Mouse (Mus musculus): ENCODE measurements at regions not wholly inside any gene's neighbourhood (a gene's known extent, or its start where the extent isn't known, plus 50 kb on each side); places are given as distances from the start of the nearest gene placed in this dataset.
"Not testable (repeated sequence)": the region's sequence is repeated elsewhere in the genome, so short reads cannot be mapped to it uniquely, and the experiment has no call there.

DNA sequence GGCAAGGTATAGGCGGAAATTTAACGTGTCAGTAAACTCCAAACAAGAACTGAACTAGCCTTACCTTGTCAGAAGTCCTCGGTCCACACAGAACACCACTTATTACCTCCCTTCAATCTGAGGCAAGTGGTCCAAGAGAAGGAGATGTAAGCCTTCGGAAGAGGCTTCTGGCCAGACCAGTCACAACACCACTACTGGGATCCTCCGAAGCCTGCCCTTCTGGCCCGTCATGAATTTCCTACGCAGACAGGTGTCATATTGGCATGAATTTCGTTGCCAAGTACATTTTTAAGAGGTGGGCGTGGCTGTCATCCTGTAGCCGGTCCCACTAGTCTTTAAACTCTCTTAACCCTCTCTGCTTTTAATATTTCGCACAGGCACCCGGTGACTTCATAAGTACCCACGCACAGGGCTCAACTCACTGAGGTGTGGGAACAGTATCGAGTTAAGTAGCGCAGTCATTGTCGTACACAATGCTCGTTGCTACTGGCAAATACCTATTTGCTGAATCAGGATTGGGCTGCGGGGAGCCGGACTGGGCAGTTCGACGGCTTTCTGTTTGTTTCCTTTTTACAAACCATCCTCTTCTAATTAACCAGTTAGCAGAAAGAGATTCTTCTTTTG, 86.7 kb upstream of the Adgrl2 start:
- Histone ChIP-seq H3K27me3 (no peaks in the 10 kb centered on the region), H3K4me1 (peaks cover 15% of the 10 kb centered on the region), H3K4me3 (0 out of 2 replicates have a peak overlapping the region, but pooled peaks have one; percentile 5), H3K36me3 (no peaks in the 10 kb centered on the region), H3K9ac (no peak overlapping the region), H3K4me2 (0 out of 2 replicates have a peak overlapping the region, but pooled peaks have one; percentile 2), H3K27ac (no peak overlapping the region), H3K9me3 (no peaks in the 10 kb centered on the region)
- ATAC-seq (ENCODE audit: insufficient number of reproducible peaks, low FRiP score, low TSS enrichment, low read depth) = no peak
- 35% methylated on average over 21 of the region's 21 CpGs for WGBS

DNA sequence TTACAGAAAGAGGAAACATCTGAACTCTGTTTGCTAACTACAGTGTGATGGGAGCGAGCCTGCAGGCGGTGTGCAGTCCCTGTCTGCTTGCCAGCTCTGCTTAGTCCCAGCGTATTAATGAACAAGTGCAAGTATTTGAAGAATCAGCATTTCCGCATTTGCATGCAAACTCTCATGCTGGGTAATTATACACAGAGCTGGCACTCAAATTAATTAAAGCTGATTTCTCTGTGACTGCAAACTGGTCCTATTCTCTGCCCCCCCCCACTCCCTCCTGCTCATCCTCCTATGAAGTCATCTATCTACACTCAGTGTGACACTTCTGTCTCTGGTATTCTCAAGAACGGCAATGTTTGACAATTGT, 85.1 kb upstream of the Adgrl2 start:
- H3K4me3 ChIP-seq = no peak overlapping the region
- H3K27ac ChIP-seq = no peak overlapping the region
- no peaks in the 10 kb centered on the region for H3K9me3 ChIP-seq
- no peak overlapping the region for H3K9ac ChIP-seq
- WGBS = 29% methylated on average over 5 of the region's 5 CpGs
- no peaks in the 10 kb centered on the region for H3K36me3 ChIP-seq
- peak overlapping the region; percentile 24; the same call in 1 of the 2 replicates for H3K4me2 ChIP-seq
- H3K27me3 ChIP-seq = no peaks in the 10 kb centered on the region
- H3K4me1 ChIP-seq = peaks cover 15% of the 10 kb centered on the region
- ATAC-seq (ENCODE audit: insufficient number of reproducible peaks, low FRiP score, low TSS enrichment, low read depth) = no peak

DNA sequence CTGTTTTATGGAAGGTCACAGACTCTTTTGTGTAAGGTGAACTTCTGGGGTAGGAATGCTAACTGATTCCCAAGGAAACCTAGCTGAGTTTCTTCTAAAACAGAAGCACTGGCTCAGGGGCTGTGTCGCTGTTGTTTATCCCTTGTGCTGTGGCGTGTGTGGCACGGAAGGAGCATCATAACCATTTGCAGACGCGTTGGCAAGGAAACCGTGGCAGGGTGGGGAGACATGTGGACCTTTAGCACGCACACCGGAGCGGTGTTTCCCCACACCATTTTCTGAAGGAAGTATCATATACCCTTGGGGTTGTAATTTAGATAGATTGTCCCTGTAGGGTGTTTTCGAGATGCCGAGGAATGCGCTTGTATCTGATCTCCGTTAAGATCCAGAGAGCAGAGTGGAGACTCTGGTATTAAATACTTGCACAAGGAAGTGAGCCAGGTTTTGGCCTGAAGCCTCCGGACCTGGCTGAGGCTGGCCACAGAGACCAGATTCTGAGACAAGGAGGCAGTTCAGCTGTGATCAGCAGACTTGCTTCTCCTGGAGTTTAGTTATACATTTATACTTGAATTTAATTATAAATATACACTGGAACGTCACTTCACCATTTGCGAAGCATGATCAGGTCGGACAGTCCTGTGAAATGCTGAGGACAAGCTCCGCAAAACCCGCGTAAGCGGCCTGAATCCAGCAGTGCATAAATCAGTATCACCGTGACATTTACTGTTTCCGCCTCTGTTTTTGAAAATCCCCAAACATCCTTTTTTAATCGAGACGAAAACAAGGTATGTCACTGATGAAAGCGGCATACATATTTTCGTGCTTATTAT, 84.5 kb upstream of the Adgrl2 start:
- Histone ChIP-seq H3K27me3 (no peaks in the 10 kb centered on the region), H3K9ac (no peak overlapping the region), H3K4me1 (peaks cover 15% of the 10 kb centered on the region), H3K36me3 (no peaks in the 10 kb centered on the region), H3K4me3 (peak overlapping the region; percentile 5; the same call in 1 of the 2 replicates), H3K4me2 (peak overlapping the region; percentile 24), H3K27ac (no peak overlapping the region), H3K9me3 (no peaks in the 10 kb centered on the region)
- ATAC-seq (ENCODE audit: insufficient number of reproducible peaks, low FRiP score, low TSS enrichment, low read depth) = no peak
- WGBS = 28% methylated on average over 27 of the region's 27 CpGs

DNA sequence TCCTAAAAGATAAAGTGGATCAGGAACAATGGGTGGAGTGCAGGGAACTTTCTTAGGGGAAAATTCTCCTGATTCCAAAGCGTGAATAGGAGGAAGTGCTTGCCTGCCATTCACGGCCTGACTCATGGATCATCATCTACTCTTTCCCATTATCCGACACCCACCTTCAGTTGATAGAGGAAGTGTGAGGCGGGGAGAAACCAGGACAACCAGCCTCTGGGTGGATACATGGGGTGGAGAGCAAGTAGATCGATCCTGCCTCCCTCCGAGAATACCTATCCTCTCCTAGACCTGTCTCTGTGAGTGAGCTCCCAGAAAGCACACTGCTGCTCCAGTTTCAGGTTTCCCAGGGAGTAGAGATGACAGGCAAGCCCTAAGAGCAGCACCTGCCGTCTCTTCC, 79.8 kb upstream of the Adgrl2 start:
- Histone ChIP-seq H3K27ac (no peak overlapping the region), H3K4me1 (peaks cover 7% of the 10 kb centered on the region; the same call in 1 of the 2 replicates), H3K4me2 (no peak overlapping the region), H3K36me3 (no peaks in the 10 kb centered on the region), H3K27me3 (no peaks in the 10 kb centered on the region), H3K9ac (no peak overlapping the region), H3K9me3 (no peaks in the 10 kb centered on the region), H3K4me3 (no peak overlapping the region)
- no peak for ATAC-seq (ENCODE audit: insufficient number of reproducible peaks, low FRiP score, low TSS enrichment, low read depth)
- WGBS = 59% methylated on average over 7 of the region's 7 CpGs

DNA sequence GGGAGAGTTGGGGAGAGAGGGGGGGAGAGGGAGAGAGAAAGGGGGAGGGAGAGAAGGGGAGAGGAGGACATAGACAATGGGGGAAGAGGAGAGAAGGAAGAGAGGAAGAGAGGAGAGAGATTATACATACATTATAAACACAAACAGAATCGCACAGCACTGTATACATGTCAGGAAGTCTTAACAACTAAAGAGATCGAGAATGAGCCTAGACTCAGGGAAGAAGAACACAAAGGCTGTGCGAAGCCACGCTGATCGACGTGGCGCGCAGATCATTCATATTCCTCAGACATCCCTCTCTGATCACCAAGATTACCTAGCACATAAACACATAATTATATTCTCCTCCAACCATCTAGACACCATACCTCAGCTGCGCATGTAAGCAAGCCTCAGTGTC, 79.1 kb upstream of the Adgrl2 start:
- Histone ChIP-seq H3K27ac (no peak overlapping the region), H3K9me3 (no peaks in the 10 kb centered on the region), H3K27me3 (no peaks in the 10 kb centered on the region), H3K36me3 (no peaks in the 10 kb centered on the region), H3K4me2 (no peak overlapping the region), H3K9ac (no peak overlapping the region), H3K4me1 (no peaks in the 10 kb centered on the region), H3K4me3 (no peak overlapping the region)
- WGBS = 90% methylated on average over 9 of the region's 9 CpGs
- no peak for ATAC-seq (ENCODE audit: insufficient number of reproducible peaks, low FRiP score, low TSS enrichment, low read depth)

DNA sequence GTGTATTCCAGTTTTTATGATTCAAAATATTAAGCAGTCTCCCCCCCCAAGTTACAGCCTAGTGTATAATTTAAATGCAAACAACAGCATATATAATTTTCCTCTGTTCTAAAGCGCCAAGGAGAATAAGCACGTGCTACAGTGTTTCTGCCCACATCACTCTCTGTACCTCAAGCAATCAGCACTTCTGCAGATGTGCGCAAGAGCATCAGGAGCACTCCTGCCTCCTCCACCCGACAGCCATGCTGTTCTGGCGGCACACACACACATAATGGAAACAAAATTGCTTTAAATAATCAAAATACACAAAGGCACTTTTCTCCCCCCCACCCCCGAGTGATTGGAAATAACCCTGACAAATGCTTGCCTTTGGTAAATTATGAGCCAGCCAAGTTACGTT, 78.5 kb upstream of the Adgrl2 start:
- 52% methylated on average over 7 of the region's 7 CpGs for WGBS
- Histone ChIP-seq H3K4me2 (no peak overlapping the region), H3K4me3 (no peak overlapping the region), H3K9me3 (no peaks in the 10 kb centered on the region), H3K36me3 (no peaks in the 10 kb centered on the region), H3K9ac (no peak overlapping the region), H3K27ac (no peak overlapping the region), H3K27me3 (no peaks in the 10 kb centered on the region), H3K4me1 (no peaks in the 10 kb centered on the region)
- no peak for ATAC-seq (ENCODE audit: insufficient number of reproducible peaks, low FRiP score, low TSS enrichment, low read depth)

DNA sequence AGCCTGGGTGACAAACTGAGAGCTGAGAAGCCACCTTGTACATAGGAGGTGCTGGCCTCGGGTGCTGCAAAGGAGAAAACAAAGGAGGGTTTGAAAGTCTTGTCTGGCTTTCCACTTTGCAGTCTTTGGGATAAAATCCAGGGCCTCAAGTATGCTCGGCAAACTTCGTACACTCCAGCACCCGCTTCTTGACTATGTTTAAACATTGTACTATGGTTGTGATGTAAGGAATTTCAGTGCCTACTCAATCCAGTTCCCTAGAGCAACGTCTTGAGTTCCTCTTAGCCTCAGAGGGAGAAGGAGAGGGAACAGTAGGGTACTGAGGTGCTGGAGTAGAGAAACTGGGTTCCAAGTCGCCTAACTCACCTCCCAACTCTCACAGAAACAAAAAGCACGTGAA, 77.4 kb upstream of the Adgrl2 start:
- H3K9ac ChIP-seq = no peak overlapping the region
- no peaks in the 10 kb centered on the region for H3K36me3 ChIP-seq
- H3K27me3 ChIP-seq = no peaks in the 10 kb centered on the region
- no peak overlapping the region for H3K4me2 ChIP-seq
- no peak for ATAC-seq (ENCODE audit: insufficient number of reproducible peaks, low FRiP score, low TSS enrichment, low read depth)
- H3K4me1 ChIP-seq = no peaks in the 10 kb centered on the region
- H3K27ac ChIP-seq = no peak overlapping the region
- no peaks in the 10 kb centered on the region for H3K9me3 ChIP-seq
- WGBS = 76% methylated on average over 7 of the region's 7 CpGs
- no peak overlapping the region for H3K4me3 ChIP-seq

DNA sequence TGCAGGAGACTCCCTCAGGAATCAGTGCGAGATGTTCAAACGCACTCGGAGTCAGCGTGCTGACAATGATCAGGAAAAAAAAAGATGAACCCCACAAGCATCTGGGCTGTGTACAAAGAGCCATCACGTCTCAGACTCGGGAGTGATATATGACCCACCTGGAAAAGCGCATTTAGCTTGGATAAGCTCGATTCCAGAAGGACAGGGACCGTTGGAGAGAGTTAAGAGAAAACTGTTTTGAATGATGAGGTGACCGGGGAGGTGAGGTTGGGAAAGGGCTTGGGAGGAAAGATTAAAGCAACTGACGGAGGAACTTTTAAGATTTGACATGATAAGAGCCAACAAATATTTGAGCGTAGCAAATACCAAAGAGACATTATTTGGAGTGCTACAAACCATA, 64.7 kb upstream of the Adgrl2 start:
- Histone ChIP-seq H3K9ac (no peak overlapping the region), H3K27me3 (no peaks in the 10 kb centered on the region), H3K4me3 (no peak overlapping the region), H3K4me1 (no peaks in the 10 kb centered on the region), H3K36me3 (no peaks in the 10 kb centered on the region), H3K27ac (no peak overlapping the region), H3K9me3 (no peaks in the 10 kb centered on the region), H3K4me2 (no peak overlapping the region)
- ATAC-seq (ENCODE audit: insufficient number of reproducible peaks, low FRiP score, low TSS enrichment, low read depth) = no peak
- 33% methylated on average over 12 of the region's 12 CpGs for WGBS

DNA sequence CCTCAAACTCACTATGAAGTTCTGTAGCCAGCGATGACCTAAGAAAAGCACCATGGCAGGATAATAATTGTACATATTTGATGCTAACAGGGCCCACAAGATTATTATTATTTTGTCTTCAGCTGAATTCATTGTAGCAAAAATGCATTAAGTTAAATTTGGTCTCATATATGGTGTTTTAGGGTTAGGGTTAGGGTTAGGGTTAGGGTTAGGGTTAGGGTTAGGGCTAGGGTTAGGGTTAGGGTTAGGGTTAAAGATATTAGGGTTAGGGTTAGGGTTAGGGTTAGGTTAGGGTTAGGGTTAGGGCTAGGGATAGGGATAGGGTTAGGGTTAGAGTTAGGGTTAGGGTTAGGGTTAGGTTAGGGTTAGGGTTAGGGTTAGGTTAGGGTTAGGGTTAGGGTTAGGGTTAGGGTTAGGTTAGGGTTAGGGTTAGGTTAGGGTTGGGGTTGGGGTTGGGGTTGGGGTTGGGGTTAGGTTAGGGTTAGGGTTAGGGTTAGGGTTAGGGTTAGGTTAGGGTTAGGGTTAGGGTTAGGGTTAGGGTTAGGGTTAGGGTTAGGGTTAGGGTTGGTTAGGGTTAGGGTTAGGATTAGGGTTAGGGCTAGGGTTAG, 62.0 kb upstream of the Adgrl2 start:
- H3K36me3 ChIP-seq; H3K4me2 ChIP-seq; H3K4me3 ChIP-seq; H3K27me3 ChIP-seq; H3K9me3 ChIP-seq; ATAC-seq (ENCODE audit: insufficient number of reproducible peaks, low FRiP score, low TSS enrichment, low read depth); H3K27ac ChIP-seq; H3K4me1 ChIP-seq; H3K9ac ChIP-seq: not testable (repeated sequence)
- WGBS = 94% methylated on average over 1 of the region's 1 CpGs

DNA sequence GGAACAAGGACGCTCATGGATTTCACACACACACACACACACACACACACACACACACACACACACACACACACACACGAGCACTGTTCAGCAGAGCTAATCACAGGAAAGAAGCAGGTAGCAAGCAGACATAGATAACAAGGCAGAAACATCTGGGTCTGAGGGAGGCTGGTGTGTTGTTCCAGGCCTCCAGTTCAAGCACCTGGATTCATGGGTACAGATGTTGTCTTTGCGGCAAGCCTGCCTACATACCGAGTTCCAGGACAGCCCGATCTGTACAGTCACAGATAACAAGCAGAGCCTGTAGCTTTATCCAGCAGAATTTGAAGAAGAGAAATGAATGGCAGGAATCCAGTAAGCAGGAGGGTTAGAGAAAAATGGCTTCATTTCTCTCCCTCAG, 55.0 kb upstream of the Adgrl2 start:
- H3K4me1 ChIP-seq = peaks cover 12% of the 10 kb centered on the region
- H3K9me3 ChIP-seq = no peaks in the 10 kb centered on the region
- H3K9ac ChIP-seq = no peak overlapping the region
- H3K36me3 ChIP-seq = no peaks in the 10 kb centered on the region
- H3K27ac ChIP-seq = no peak overlapping the region
- H3K4me2 ChIP-seq = no peak overlapping the region
- ATAC-seq (ENCODE audit: insufficient number of reproducible peaks, low FRiP score, low TSS enrichment, low read depth) = no peak
- H3K27me3 ChIP-seq = no peaks in the 10 kb centered on the region
- H3K4me3 ChIP-seq = no peak overlapping the region
- WGBS = 70% methylated on average over 5 of the region's 5 CpGs

DNA sequence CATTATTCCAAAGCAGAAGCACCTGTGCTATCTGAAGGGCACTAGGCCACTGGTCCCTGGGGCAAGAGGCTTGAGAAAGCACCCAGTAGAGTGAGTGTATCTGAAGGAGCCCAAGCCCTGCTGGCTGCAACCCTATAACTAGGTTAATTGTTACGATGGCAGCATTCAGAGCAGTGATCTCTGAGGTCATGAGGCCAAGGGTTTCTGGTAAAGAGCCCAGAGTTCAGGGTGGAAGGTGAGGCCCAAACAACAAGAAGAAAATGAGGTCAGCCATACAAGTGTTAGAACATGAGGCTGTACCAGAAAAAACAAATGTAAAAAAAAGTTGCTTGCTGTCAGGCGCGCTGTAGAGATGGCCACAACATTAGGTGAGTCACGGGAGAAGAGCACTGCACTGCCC, 53.5 kb upstream of the Adgrl2 start:
- H3K4me2 ChIP-seq = no peak overlapping the region
- no peaks in the 10 kb centered on the region for H3K27me3 ChIP-seq
- H3K4me3 ChIP-seq = no peak overlapping the region
- no peak for ATAC-seq (ENCODE audit: insufficient number of reproducible peaks, low FRiP score, low TSS enrichment, low read depth)
- H3K36me3 ChIP-seq = no peaks in the 10 kb centered on the region
- no peaks in the 10 kb centered on the region for H3K9me3 ChIP-seq
- no peak overlapping the region for H3K27ac ChIP-seq
- WGBS = 86% methylated on average over 4 of the region's 4 CpGs
- peaks cover 12% of the 10 kb centered on the region for H3K4me1 ChIP-seq
- H3K9ac ChIP-seq = no peak overlapping the region

DNA sequence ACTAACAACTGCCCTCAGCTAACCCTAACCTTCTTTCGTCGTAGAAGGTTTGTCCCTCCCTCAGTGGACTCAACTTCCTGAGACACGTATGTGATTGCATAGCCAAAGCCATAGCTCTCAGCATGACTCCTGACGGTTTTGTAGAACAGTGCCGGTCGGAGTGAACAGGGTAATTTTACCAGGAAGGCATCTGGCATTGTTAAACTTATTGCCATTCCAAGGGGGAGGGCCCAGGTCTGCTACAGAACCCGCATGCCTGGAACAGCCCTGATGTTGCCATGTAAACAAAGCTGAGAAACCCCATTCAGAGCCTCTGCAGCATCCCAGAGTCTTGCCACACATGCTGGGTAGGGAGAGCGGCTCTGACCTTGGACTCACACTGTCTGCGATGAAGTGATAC, 52.2 kb upstream of the Adgrl2 start:
- no peaks in the 10 kb centered on the region for H3K9me3 ChIP-seq
- H3K9ac ChIP-seq = no peak overlapping the region
- no peaks in the 10 kb centered on the region for H3K27me3 ChIP-seq
- H3K36me3 ChIP-seq = no peaks in the 10 kb centered on the region
- no peak overlapping the region for H3K27ac ChIP-seq
- WGBS = 22% methylated on average over 9 of the region's 9 CpGs
- ATAC-seq (ENCODE audit: insufficient number of reproducible peaks, low FRiP score, low TSS enrichment, low read depth) = no peak
- no peak overlapping the region for H3K4me3 ChIP-seq
- peaks cover 12% of the 10 kb centered on the region for H3K4me1 ChIP-seq
- no peak overlapping the region for H3K4me2 ChIP-seq
